In the genomic region with DNA sequence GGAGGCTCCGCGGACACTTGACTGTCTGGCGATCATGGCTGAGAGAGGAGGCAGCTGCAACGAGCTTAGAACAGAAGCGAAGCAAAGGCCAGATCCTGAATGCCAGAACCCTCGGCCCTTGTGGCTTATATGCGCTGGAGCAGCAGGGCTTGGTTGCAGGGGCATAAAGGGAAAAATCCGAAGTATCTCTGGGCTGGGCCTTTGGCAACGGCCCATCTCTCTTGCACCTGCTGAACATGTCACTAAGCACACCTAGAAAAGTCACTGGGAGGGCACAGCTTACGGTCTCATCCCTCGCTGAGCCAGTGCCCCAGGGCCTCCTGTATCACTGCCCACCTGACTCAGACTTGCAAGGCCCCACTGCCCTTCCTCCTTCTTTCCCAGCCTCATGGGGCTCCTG, we compare ENCODE assay signal across 33 mouse cellular contexts. TPM values are rescaled to one million over a fixed set of nuclear protein-coding genes. Genes with fewer than 3 reads are reported as not detected.
DNase-seq lines count a peak whose midpoint lies in the region; ATAC-seq and TF ChIP-seq lines count a peak whose summit lies in the region.
"Had no signal": no experiment of that assay in that cellular context is flagged by ENCODE, and none has a peak within 500 bp of the region (broad histone marks: within the 10 kb centered on the region; RNA-seq: fewer than 3 reads in every experiment).

A gene (minus strand): TSS at position 101 of the 400 bp plus-strand sequence.

- H3K9me3 ChIP-seq in embryonic facial prominence, embryonic 14.5 days (ENCODE audit: control insufficient read depth, low read length) = no peaks in the 10 kb centered on the region
- no peaks in the 10 kb centered on the region for H3K9me3 ChIP-seq in embryonic facial prominence, embryonic 10.5 days
- no peaks in the 10 kb centered on the region for H3K9me3 ChIP-seq in lung, embryonic 16.5 days (ENCODE audit: control insufficient read depth, low read length)
- H3K9me3 ChIP-seq in E14TG2a.4 (ENCODE audit: low read length) = no peaks in the 10 kb centered on the region
- no peaks in the 10 kb centered on the region for H3K9me3 ChIP-seq in limb, embryonic 15.5 days
- H3K9me3 ChIP-seq: forebrain, embryonic 10.5 days; heart, embryonic 15.5 days; intestine, embryonic 15.5 days; liver, embryonic 15.5 days; midbrain, embryonic 10.5 days; neural tube, embryonic 12.5 days had no signal

- no peaks in the 10 kb centered on the region for H3K36me3 ChIP-seq in embryonic facial prominence, embryonic 14.5 days (ENCODE audit: control insufficient read depth, insufficient read depth, low read length)
- no peaks in the 10 kb centered on the region for H3K36me3 ChIP-seq in embryonic facial prominence, embryonic 10.5 days (replicated peaks)
- H3K36me3 ChIP-seq in lung, embryonic 16.5 days (ENCODE audit: control insufficient read depth, insufficient read depth, low read length) = no peaks in the 10 kb centered on the region
- no peaks in the 10 kb centered on the region for H3K36me3 ChIP-seq in E14TG2a.4 (ENCODE audit: insufficient read depth, low read length)
- no peaks in the 10 kb centered on the region for H3K36me3 ChIP-seq in limb, embryonic 15.5 days
- H3K36me3 ChIP-seq: forebrain, embryonic 10.5 days; heart, embryonic 15.5 days; intestine, embryonic 15.5 days; liver, embryonic 15.5 days; midbrain, embryonic 10.5 days; neural tube, embryonic 12.5 days had no signal

- H3K4me2 ChIP-seq in embryonic facial prominence, embryonic 14.5 days (ENCODE audit: low read depth, low read length) = no peak within 1 kb of the TSS
- H3K4me2 ChIP-seq in lung, embryonic 16.5 days (ENCODE audit: low read depth, low read length) = no peak within 1 kb of the TSS
- no peak within 1 kb of the TSS for H3K4me2 ChIP-seq in limb, embryonic 15.5 days
- H3K4me2 ChIP-seq: heart, embryonic 15.5 days; intestine, embryonic 15.5 days; liver, embryonic 15.5 days; neural tube, embryonic 12.5 days had no signal

- no peak for ATAC-seq in embryonic facial prominence, embryonic 14.5 days (ENCODE audit: low read depth)
- no peak for ATAC-seq in lung, embryonic 16.5 days (ENCODE audit: low read depth)
- no peak for ATAC-seq in limb, embryonic 15.5 days (ENCODE audit: insufficient number of reproducible peaks, low FRiP score, low TSS enrichment, low read depth)
- ATAC-seq: forebrain, postnatal 0 days; hindbrain, embryonic 16.5 days; intestine, embryonic 15.5 days; midbrain, embryonic 16.5 days had no signal

- H3K27ac ChIP-seq in embryonic facial prominence, embryonic 14.5 days (replicated peaks; ENCODE audit: low read depth, low read length) = no peak within 1 kb of the TSS
- no peak within 1 kb of the TSS for H3K27ac ChIP-seq in embryonic facial prominence, embryonic 10.5 days (replicated peaks)
- H3K27ac ChIP-seq in lung, embryonic 16.5 days (ENCODE audit: low read length) = no peak within 1 kb of the TSS
- H3K27ac ChIP-seq in limb, embryonic 15.5 days = no peak within 1 kb of the TSS
- H3K27ac ChIP-seq: forebrain, embryonic 10.5 days; heart, embryonic 15.5 days; intestine, embryonic 15.5 days; kidney, postnatal 0 days; liver, embryonic 15.5 days; midbrain, embryonic 10.5 days; neural tube, embryonic 12.5 days had no signal

- WGBS in embryonic facial prominence, embryonic 14.5 days = 72% methylated on average over 11 of the region's 11 CpGs
- 85% methylated on average over 11 of the region's 11 CpGs for WGBS in embryonic facial prominence, embryonic 10.5 days
- 55% methylated on average over 11 of the region's 11 CpGs for WGBS in lung, embryonic 16.5 days
- 71% methylated on average over 11 of the region's 11 CpGs for WGBS in limb, embryonic 15.5 days

- peaks cover 6% of the 10 kb centered on the region; the same call in 1 of the 2 replicates for H3K27me3 ChIP-seq in embryonic facial prominence, embryonic 14.5 days (replicated peaks; ENCODE audit: control insufficient read depth, insufficient read depth, low read length)
- H3K27me3 ChIP-seq in embryonic facial prominence, embryonic 10.5 days (replicated peaks; ENCODE audit: low read depth, poor library complexity, severe bottlenecking) = peaks cover 19% of the 10 kb centered on the region
- no peaks in the 10 kb centered on the region; the same call in 1 of the 2 replicates for H3K27me3 ChIP-seq in lung, embryonic 16.5 days (ENCODE audit: control insufficient read depth, insufficient read depth, low read depth, low read length)
- peaks cover 72% of the 10 kb centered on the region for H3K27me3 ChIP-seq in E14TG2a.4 (ENCODE audit: insufficient read depth, low read length)
- peaks cover under 1% of the 10 kb centered on the region; the same call in 1 of the 2 replicates for H3K27me3 ChIP-seq in limb, embryonic 15.5 days
- H3K27me3 ChIP-seq: intestine, embryonic 15.5 days had no signal

- H3K4me1 ChIP-seq in embryonic facial prominence, embryonic 14.5 days (ENCODE audit: control insufficient read depth, insufficient read depth, low read length) = peaks cover 3% of the 10 kb centered on the region
- peaks cover 29% of the 10 kb centered on the region for H3K4me1 ChIP-seq in embryonic facial prominence, embryonic 10.5 days
- H3K4me1 ChIP-seq in lung, embryonic 16.5 days (replicated peaks; ENCODE audit: control insufficient read depth, insufficient read depth, low read length) = peaks cover 5% of the 10 kb centered on the region
- peaks cover 18% of the 10 kb centered on the region for H3K4me1 ChIP-seq in E14TG2a.4 (replicated peaks; ENCODE audit: low read depth, low read length)
- H3K4me1 ChIP-seq in limb, embryonic 15.5 days = peaks cover 6% of the 10 kb centered on the region

- H3K9ac ChIP-seq in embryonic facial prominence, embryonic 14.5 days (ENCODE audit: low read depth, low read length) = no peak within 1 kb of the TSS
- H3K9ac ChIP-seq in lung, embryonic 16.5 days (ENCODE audit: low read length) = no peak within 1 kb of the TSS
- H3K9ac ChIP-seq in limb, embryonic 15.5 days = no peak within 1 kb of the TSS
- H3K9ac ChIP-seq: forebrain, postnatal 0 days; heart, embryonic 15.5 days; intestine, embryonic 15.5 days; liver, embryonic 15.5 days; neural tube, embryonic 12.5 days had no signal

- DNase-seq in embryonic facial prominence, embryonic 14.5 days (ENCODE audit: low spot score) = no peak
- no peak for DNase-seq in embryonic facial prominence, embryonic 10.5 days (ENCODE audit: low spot score)
- no peak for DNase-seq in lung, adult 18-20 months
- DNase-seq in kidney, adult 9 months = no peak
- DNase-seq in right cerebral cortex, postnatal 4 days = no peak
- DNase-seq: adrenal gland, postnatal 36 days; cerebellum, adult 2 months; cerebellum, postnatal 14 days; forebrain, postnatal 0 days; gastrocnemius, postnatal 10 days; kidney, adult 2 months; layer of hippocampus, postnatal 36 days; left cerebral cortex, postnatal 4 days; right cerebral cortex, adult 18-20 months; thymus, postnatal 25 days had no signal

- no peak within 1 kb of the TSS for H3K4me3 ChIP-seq in embryonic facial prominence, embryonic 14.5 days (ENCODE audit: low read depth, low read length)
- H3K4me3 ChIP-seq in embryonic facial prominence, embryonic 10.5 days = no peak within 1 kb of the TSS
- no peak within 1 kb of the TSS for H3K4me3 ChIP-seq in lung, embryonic 16.5 days (ENCODE audit: low read length)
- H3K4me3 ChIP-seq in E14TG2a.4 (replicated peaks; ENCODE audit: low read length) = peak within 1 kb of the TSS; percentile 66
- H3K4me3 ChIP-seq in limb, embryonic 15.5 days = no peak within 1 kb of the TSS
- H3K4me3 ChIP-seq: forebrain, embryonic 10.5 days; heart, embryonic 15.5 days; intestine, embryonic 15.5 days; liver, embryonic 15.5 days; midbrain, embryonic 10.5 days; myocyte; neural tube, embryonic 12.5 days had no signal

- no peak for TF ChIP-seq CTCF in E14TG2a.4 (conservative IDR thresholded peaks at IDR 0.05; ENCODE audit: low read length)

RNA-seq across cellular contexts. Expression of the gene that starts here (rescaled TPM):
- polyA plus RNA-seq in embryonic facial prominence, embryonic 14.5 days (2014; fragmentation: Nextera tagmentation; extraction: Ambion mirVana) = 66.3 and 145 TPM in 2 replicates
- polyA plus RNA-seq in embryonic facial prominence, embryonic 10.5 days (2016; fragmentation: Nextera tagmentation; extraction: Ambion mirVana) = not detected in 2 replicates
- 14.2 and 23.3 TPM in 2 replicates for polyA plus RNA-seq in lung, embryonic 16.5 days (2015; fragmentation: Nextera tagmentation; extraction: Ambion mirVana)
- polyA plus RNA-seq in limb, embryonic 15.5 days (2015; fragmentation: Nextera tagmentation; extraction: Ambion mirVana) = 557 and 616 TPM in 2 replicates
- polyA plus RNA-seq: C2C12; cerebellum, adult 2 months; cortical plate, adult 2 months; embryonic facial prominence, embryonic 11.5 days; forebrain, embryonic 10.5 days; forebrain, postnatal 0 days; hindbrain, embryonic 11.5 days; hindbrain, embryonic 16.5 days; kidney, adult 2 months; midbrain, embryonic 10.5 days; midbrain, embryonic 16.5 days; myocyte; neural tube, embryonic 12.5 days; spleen, adult 2 months had no signal

Comparison
In these comparisons a context has a peak if more than half of its experiments do, and no peak if none do; other contexts are left out.
1. RNA of the gene that starts here (polyA plus RNA-seq): 557 to 616 TPM in limb, embryonic 15.5 days, 66.3 to 145 TPM in embryonic facial prominence, embryonic 14.5 days and 14.2 to 23.3 TPM in lung, embryonic 16.5 days; not detected in embryonic facial prominence, embryonic 10.5 days; every median in the first group is over 10 times any median in the second.